Mouse (Mus musculus) heart, postnatal 0 days (tissue): ENCODE results near the gene Plxdc1.

ENCODE experiments used
- CTCF ChIP-seq: IDR thresholded peaks from 2 replicates; pipeline ENCODE4 v1.5.1; 2016; ENCODE audit warnings: antibody characterized with exemption, control low read depth, low read depth
- EP300 ChIP-seq: IDR thresholded peaks from 2 replicates; pipeline ENCODE4 v1.6.1; 2016; ENCODE audit warnings: antibody characterized with exemption, low read depth

DNA sequence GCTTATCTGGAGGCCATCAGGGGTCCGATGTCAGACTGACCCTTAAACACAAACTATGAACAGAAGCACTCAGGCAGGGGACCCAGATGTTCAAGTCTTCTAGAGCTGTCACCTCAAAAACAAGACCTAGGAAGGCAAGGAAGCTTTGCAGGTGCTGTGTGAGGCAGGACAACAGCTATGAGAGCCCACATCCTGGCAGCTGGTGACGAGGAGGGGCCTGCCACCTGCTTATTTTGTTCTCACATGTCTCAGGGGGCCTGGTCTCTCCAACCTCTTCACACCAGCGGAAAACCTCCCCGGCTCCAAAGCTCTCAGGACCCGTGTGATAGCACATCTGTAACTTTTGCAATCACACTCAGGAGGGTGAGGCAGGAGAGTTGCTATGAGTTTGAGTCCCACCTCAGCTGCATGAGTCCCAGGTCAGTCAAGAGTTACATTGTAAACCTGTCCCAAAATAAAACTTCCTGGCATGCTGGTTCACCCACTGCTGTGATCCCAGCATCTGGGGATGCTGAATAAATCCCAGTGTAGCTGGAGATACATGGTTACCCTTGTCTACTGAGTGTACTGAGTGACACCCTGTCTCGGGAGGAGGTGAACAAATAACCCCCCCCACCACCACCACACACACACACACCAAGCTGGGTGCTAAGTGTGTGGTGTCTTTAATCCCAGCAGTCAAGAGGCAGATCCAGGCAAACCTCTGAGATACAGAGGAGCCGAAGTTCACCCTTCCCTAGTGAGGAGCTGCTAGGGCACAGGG, 14.3 kb upstream of the Plxdc1 start:
- no peak for TF ChIP-seq CTCF
- TF ChIP-seq EP300: no peak
